Mouse (Mus musculus) CH12.LX (cell line): Measurements from ENCODE around the gene Sf3a2. TPM values are rescaled to one million over a fixed set of nuclear protein-coding genes. Genes with fewer than 3 reads are reported as not detected.

Experiments used
- DNase-seq: peaks from one replicate; pipeline ENCODE4 v3.0.0-alpha.2; 2013; ENCODE audit errors: extremely low read depth
- H3K27ac ChIP-seq: 2 replicates; pipeline ENCODE4 v1.5.1; 2012; ENCODE audit warnings: low read depth, mild to moderate bottlenecking, control low read depth, moderate library complexity; ENCODE audit not compliant: insufficient read depth
- H3K27me3 ChIP-seq: replicated peaks from 2 replicates; pipeline ENCODE3; 2012; ENCODE audit warnings: inconsistent platforms
- H3K36me3 ChIP-seq, 2 experiments: replicated peaks in 1 of 2; 2 replicates each; pipeline versions ENCODE3 to v1.6.1; 2012; ENCODE audit warnings: inconsistent platforms in 1 of 2, low read length in 1 of 2, mild to moderate bottlenecking in 1 of 2, mixed read lengths in 1 of 2, moderate library complexity in 1 of 2; ENCODE audit not compliant: control insufficient read depth in 1 of 2, insufficient read depth in 1 of 2
- H3K4me1 ChIP-seq, 2 experiments: 2 replicates each; pipeline ENCODE4 v1.6.1; 2012; ENCODE audit warnings: inconsistent platforms in 1 of 2, moderate library complexity in 1 of 2; ENCODE audit not compliant: insufficient read depth in 2 of 2, control insufficient read depth in 1 of 2
- H3K4me2 ChIP-seq: 2 replicates; pipeline ENCODE4 v1.6.1; 2012; ENCODE audit warnings: low read depth, mild to moderate bottlenecking, control low read depth; ENCODE audit not compliant: poor library complexity, insufficient read depth, severe bottlenecking
- H3K4me3 ChIP-seq, 3 experiments: fragments of 150-350 bp in 1 of 3; sonication (generic) in 1 of 3; replicated peaks in 1 of 3; 2 replicates each; pipeline versions ENCODE3 to v1.5.1; 2011 to 2012; ENCODE audit warnings: low read depth in 2 of 3, low read length in 2 of 3, mild to moderate bottlenecking in 2 of 3, moderate library complexity in 2 of 3, control low read depth in 1 of 3, improper control_type of control experiment in 1 of 3, inconsistent platforms in 1 of 3, mixed read lengths in 1 of 3; ENCODE audit not compliant: poor library complexity in 1 of 3
- H3K79me2 ChIP-seq: replicated peaks from 2 replicates; pipeline ENCODE4 v1.6.1; 2012; ENCODE audit warnings: mild to moderate bottlenecking, moderate library complexity; ENCODE audit not compliant: control insufficient read depth, poor library complexity, insufficient read depth, severe bottlenecking; ENCODE audit errors: extremely low read depth
- H3K9ac ChIP-seq: 2 replicates; pipeline ENCODE4 v1.6.1; 2012; ENCODE audit warnings: low read depth, mild to moderate bottlenecking, control low read depth, moderate library complexity; ENCODE audit not compliant: insufficient read depth
- H3K9me3 ChIP-seq: replicated peaks from 2 replicates; pipeline ENCODE3; 2012; ENCODE audit warnings: low read length, inconsistent platforms, mixed read lengths
- BHLHE40 ChIP-seq: IDR thresholded peaks from 2 replicates; pipeline ENCODE4 v1.6.1; 2011; ENCODE audit warnings: mild to moderate bottlenecking, low read depth, low read length, improper control_type of control experiment
- E2F4 ChIP-seq: IDR thresholded peaks from 2 replicates; pipeline ENCODE4 v1.6.1; 2011; ENCODE audit warnings: low read depth, low read length, improper control_type of control experiment; ENCODE audit not compliant: insufficient replicate concordance
- ELF1 ChIP-seq: IDR thresholded peaks from 2 replicates; pipeline ENCODE4 v1.6.1; 2014; ENCODE audit warnings: low read depth, mild to moderate bottlenecking, inconsistent platforms, low read length, improper control_type of control experiment
- EP300 ChIP-seq: IDR thresholded peaks from 2 replicates; pipeline ENCODE4 v1.6.1; 2011; ENCODE audit warnings: low read length, improper control_type of control experiment
- ETS1 ChIP-seq: conservative IDR thresholded peaks from 2 replicates; pipeline ENCODE4 v1.6.1; 2012; ENCODE audit warnings: low read depth, mild to moderate bottlenecking, inconsistent platforms, low read length, improper control_type of control experiment, moderate library complexity
- IRF4 ChIP-seq: IDR thresholded peaks from 2 replicates; pipeline ENCODE4 v1.6.1; 2014; ENCODE audit warnings: low read depth, mild to moderate bottlenecking, inconsistent platforms, low read length, improper control_type of control experiment
- JUND ChIP-seq: conservative IDR thresholded peaks from 2 replicates; pipeline ENCODE4 v1.6.1; 2011; ENCODE audit warnings: low read depth, low read length, improper control_type of control experiment
- KAT2A ChIP-seq: IDR thresholded peaks from 2 replicates; pipeline ENCODE4 v1.6.1; 2012; ENCODE audit warnings: low read length, improper control_type of control experiment, inconsistent platforms; ENCODE audit not compliant: insufficient replicate concordance
- MAX ChIP-seq: IDR thresholded peaks from 2 replicates; pipeline ENCODE4 v1.6.1; 2011; ENCODE audit warnings: low read length, improper control_type of control experiment
- MEF2A ChIP-seq: IDR thresholded peaks from 2 replicates; pipeline ENCODE4 v1.6.1; 2014; ENCODE audit warnings: low read depth, mild to moderate bottlenecking, inconsistent platforms, low read length, improper control_type of control experiment, borderline replicate concordance
- NELFE ChIP-seq: IDR thresholded peaks from 2 replicates; pipeline ENCODE4 v1.6.1; 2011; ENCODE audit warnings: low read depth, low read length, improper control_type of control experiment
- NRF1 ChIP-seq: IDR thresholded peaks from 2 replicates; pipeline ENCODE4 v1.6.1; 2014; ENCODE audit warnings: low read depth, mild to moderate bottlenecking, inconsistent platforms, low read length, improper control_type of control experiment, moderate library complexity
- PAX5 ChIP-seq: IDR thresholded peaks from 2 replicates; pipeline ENCODE4 v1.6.1; 2012; ENCODE audit warnings: low read length, inconsistent platforms, mixed read lengths
- SMC3 ChIP-seq: IDR thresholded peaks from 2 replicates; pipeline ENCODE4 v1.6.1; 2011; ENCODE audit warnings: low read depth, low read length, improper control_type of control experiment
- UBTF ChIP-seq: IDR thresholded peaks from 2 replicates; pipeline ENCODE4 v1.6.1; 2012; ENCODE audit warnings: low read depth, mild to moderate bottlenecking, inconsistent platforms, low read length, improper control_type of control experiment, moderate library complexity
- USF1 ChIP-seq: IDR thresholded peaks from 2 replicates; pipeline ENCODE4 v1.6.1; 2014; ENCODE audit warnings: low read depth, mild to moderate bottlenecking, inconsistent platforms, low read length, improper control_type of control experiment
- USF2 ChIP-seq: conservative IDR thresholded peaks from 2 replicates; pipeline ENCODE4 v1.6.1; 2011; ENCODE audit warnings: low read depth, low read length, improper control_type of control experiment
- ZKSCAN1 ChIP-seq: IDR thresholded peaks from 2 replicates; pipeline ENCODE4 v1.6.1; 2012; ENCODE audit warnings: low read depth, inconsistent platforms, low read length, improper control_type of control experiment, borderline replicate concordance
- ZNF384 ChIP-seq: IDR thresholded peaks from 2 replicates; pipeline ENCODE4 v1.6.1; 2012; ENCODE audit warnings: low read depth, low read length, improper control_type of control experiment, inconsistent platforms
- dilution Hi-C: fragments of 300-500 bp; cut with MboI; formaldehyde crosslinking; loops from 2 replicates; pipeline ENCODE4 v1.14.3; 2020; ENCODE audit warnings: low sequenced_read_pairs; ENCODE audit not compliant: extremely low pct_unique_long_range_greater_than_20kb, extremely low pct_ligation_motif_present
- in situ Hi-C: fragments of 300-500 bp; cut with MboI; formaldehyde crosslinking; loops from 3 replicates; pipeline ENCODE4 v1.14.3; 2019; ENCODE audit warnings: low sequenced_read_pairs, low pct_ligation_motif_present, low pct_unique_long_range_greater_than_20kb, mixed read lengths
- polyA plus RNA-seq: library from polyadenylated mRNA; unstranded; fragments of >175 nt; gene quantifications from 2 replicates; pipeline ENCODE4 v1.2.1, GENCODE M21; 2012; ENCODE audit warnings: low read depth; ENCODE audit not compliant: insufficient read length
- total RNA-seq, 2 experiments: library from RNA; depleted of rRNA; stranded (reverse); fragments of 300-350 nt in 1 of 2; fragments of >200 nt in 1 of 2; gene quantifications; 2 replicates each; pipeline ENCODE4 v1.2.3; 2012 to 2014

The Sf3a2 gene
- total and polyA plus RNA-seq, 3 experiments = 12.4 to 153 (median 29.0) TPM

DNA sequence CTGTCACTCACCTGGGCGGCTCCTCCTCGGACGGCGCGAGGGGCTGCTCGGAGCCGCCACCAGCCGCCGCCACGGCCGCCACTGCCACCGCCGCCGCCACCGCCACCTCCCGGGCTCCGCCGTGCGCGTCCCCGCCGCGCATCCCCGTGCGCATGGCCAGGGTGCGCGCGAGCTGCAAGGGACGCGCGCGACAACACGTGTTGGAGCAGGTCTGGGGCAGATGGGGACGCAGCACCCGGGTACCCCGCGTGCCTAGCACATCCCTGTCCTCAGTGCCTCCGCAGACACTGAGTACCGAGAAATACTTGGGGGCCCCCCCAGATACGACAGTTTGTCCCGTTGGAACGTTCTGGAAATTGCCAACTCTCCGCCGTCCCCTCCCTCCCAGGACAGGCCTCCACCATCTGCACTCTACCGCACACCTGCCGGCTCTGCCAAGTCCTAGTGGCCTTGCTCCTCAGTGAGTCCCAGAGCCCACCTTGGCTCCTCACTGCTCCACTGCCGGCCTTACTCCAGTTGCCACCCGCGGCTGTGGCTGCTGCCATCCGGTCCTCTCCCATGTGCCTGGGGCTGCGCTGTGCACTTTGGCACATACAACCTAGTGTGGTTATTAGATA, 46.0 kb downstream of the Sf3a2 start, which contains the start of gene Lingo3:
Lingo3 (minus strand) TSS at position 109 of the 617 bp plus-strand sequence.
- Histone ChIP-seq H3K4me2 (no peak within 1 kb of the TSS), H3K27me3 (peaks cover 43% of the 10 kb centered on the region), H3K9me3 (no peaks in the 10 kb centered on the region), H3K4me3 (no peak within 1 kb of the TSS), H3K36me3 (peaks cover 0 to under 1% of the 10 kb centered on the region in 2 experiments), H3K4me1 (peaks cover 3 to 18% of the 10 kb centered on the region in 2 experiments), H3K27ac (no peak within 1 kb of the TSS), H3K79me2 (no peaks in the 10 kb centered on the region), H3K9ac (no peak within 1 kb of the TSS)
- in situ Hi-C loops (no loop called here), dilution Hi-C loops (no loop called here)
- DNase-seq = no peak
- TF ChIP-seq NRF1 (0 out of 2 replicates have a peak, but pooled peaks have one; percentile 20), EP300 (no peak)

DNA sequence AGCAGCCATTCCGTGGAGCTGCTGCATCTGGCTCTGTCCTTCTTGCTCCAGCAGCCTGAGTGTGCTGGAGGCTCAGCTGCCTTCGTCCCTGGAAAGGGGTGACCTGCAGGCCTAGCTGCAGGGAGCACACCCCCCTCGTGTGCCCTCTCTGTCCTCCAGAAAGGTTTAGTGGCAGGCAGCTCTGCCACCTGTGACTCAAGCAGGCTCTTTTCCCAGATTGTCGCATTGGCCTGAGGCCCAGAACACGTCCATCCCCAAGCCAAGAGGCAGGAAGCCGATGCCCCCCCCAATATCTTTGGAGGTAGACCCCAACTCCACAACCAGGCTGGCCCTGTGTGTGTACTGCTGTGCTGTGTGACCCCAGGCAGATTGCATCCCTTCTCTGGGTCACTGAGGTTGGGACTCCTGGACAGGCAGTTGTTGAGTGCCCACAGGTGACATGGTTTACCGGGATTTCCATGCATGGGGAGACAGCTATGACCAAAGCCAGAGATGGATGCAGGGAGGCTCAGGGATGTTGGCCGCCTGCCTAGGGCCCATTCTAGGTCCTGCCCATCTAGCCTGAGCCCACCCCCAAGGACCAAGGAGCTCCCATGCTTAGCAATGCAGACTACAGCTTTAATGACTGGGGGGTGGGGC, 47.2 kb downstream of the Sf3a2 start:
- H3K36me3 ChIP-seq = peaks cover 0 to 12% of the 10 kb centered on the region in 2 experiments
- no peak overlapping the region for H3K9ac ChIP-seq
- H3K9me3 ChIP-seq = no peaks in the 10 kb centered on the region
- H3K4me1 ChIP-seq = peaks cover 6 to 19% of the 10 kb centered on the region in 2 experiments
- in situ Hi-C loops = no loop called here
- no peak overlapping the region for H3K27ac ChIP-seq
- dilution Hi-C loops = no loop called here
- H3K4me3 ChIP-seq = no peak overlapping the region
- H3K27me3 ChIP-seq = peaks cover 43% of the 10 kb centered on the region
- no peak for DNase-seq
- no peak overlapping the region for H3K4me2 ChIP-seq
- no peak for TF ChIP-seq USF2
- TF ChIP-seq UBTF = no peak
- TF ChIP-seq JUND = no peak
- TF ChIP-seq E2F4 = no peak
- no peak for TF ChIP-seq MEF2A
- no peak for TF ChIP-seq USF1
- TF ChIP-seq ETS1 = no peak
- TF ChIP-seq BHLHE40 = no peak
- TF ChIP-seq PAX5 = no peak
- TF ChIP-seq ELF1 = no peak
- TF ChIP-seq KAT2A = no peak
- TF ChIP-seq ZNF384 = no peak
- no peak for TF ChIP-seq NELFE
- no peak for TF ChIP-seq NRF1
- no peak for TF ChIP-seq ZKSCAN1
- no peak for TF ChIP-seq MAX
- TF ChIP-seq SMC3 = no peak
- TF ChIP-seq IRF4 = no peak
- TF ChIP-seq, all 38 proteins: peak for 0
- no peaks in the 10 kb centered on the region for H3K79me2 ChIP-seq
